Mouse (Mus musculus): ENCODE data around the gene Hmcn2. TPM values are rescaled to one million over a fixed set of nuclear protein-coding genes. Genes with fewer than 3 reads are reported as not detected.

The Hmcn2 gene
- polyA plus RNA-seq, 1 experiment from 2014 or later: 4.7 TPM

DNA sequence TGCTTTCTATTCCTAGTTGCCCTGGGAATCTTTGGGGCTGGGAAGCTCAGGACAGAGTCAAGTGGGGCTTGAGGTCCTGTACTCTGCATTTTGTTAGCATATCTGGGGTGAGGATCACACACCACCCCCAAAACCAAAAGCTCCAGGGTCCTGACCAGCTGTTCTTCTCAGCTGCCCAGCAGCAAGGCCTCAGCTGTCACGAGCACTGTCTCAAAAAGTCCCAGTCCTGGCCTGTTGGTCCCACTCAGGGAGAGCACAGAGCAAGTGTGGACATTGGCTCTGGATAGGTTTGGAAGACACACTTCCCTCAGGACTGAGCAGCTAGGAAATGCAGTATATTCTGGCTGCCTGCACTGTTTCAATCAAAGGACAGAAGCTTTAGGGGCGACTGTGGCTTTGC lies 176.3 kb downstream of the Hmcn2 start:
- WGBS: 75% methylated on average over 2 of the region's 2 CpGs
- H3K4me3 ChIP-seq (ENCODE audit: low read length): no peak overlapping the region
- H3K4me2 ChIP-seq (ENCODE audit: low read depth, low read length): no peak overlapping the region
- no peak for ATAC-seq
- no peaks in the 10 kb centered on the region for H3K27me3 ChIP-seq (replicated peaks; ENCODE audit: control insufficient read depth, insufficient read depth, low read length)
- H3K9me3 ChIP-seq (ENCODE audit: control insufficient read depth, low read length): no peaks in the 10 kb centered on the region
- no peaks in the 10 kb centered on the region; the same call in 1 of the 2 replicates for H3K36me3 ChIP-seq (ENCODE audit: control insufficient read depth, insufficient read depth, low read length)
- H3K27ac ChIP-seq (ENCODE audit: low read length): no peak overlapping the region
- H3K9ac ChIP-seq (ENCODE audit: low read depth, low read length): no peak overlapping the region
- no peaks in the 10 kb centered on the region for H3K4me1 ChIP-seq (ENCODE audit: control insufficient read depth, insufficient read depth, low read length)

DNA sequence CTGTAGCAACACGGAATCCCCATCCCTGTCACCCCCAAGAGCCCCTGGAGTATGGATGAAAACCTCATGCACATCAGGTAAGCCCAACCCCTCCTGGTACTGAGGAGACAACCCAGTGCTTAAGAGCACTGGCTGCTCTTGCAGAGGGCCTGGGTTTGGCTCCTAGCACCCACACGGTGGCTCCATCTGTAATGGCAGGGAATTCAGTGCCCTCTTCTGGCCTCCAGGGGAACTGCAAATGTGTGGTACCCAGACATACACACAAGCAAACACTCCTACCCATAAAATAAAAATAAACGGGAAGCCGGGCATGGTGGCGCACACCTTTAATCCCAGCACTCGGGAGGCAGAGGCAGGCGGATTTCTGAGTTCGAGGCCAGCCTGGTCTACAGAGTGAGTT lies 178.1 kb downstream of the Hmcn2 start:
- Histone ChIP-seq H3K4me3 (ENCODE audit: low read length) (no peak overlapping the region), H3K4me1 (ENCODE audit: control insufficient read depth, insufficient read depth, low read length) (no peaks in the 10 kb centered on the region), H3K36me3 (ENCODE audit: control insufficient read depth, insufficient read depth, low read length) (no peaks in the 10 kb centered on the region; the same call in 1 of the 2 replicates), H3K4me2 (ENCODE audit: low read depth, low read length) (no peak overlapping the region), H3K27ac (ENCODE audit: low read length) (no peak overlapping the region), H3K9me3 (ENCODE audit: control insufficient read depth, low read length) (no peaks in the 10 kb centered on the region), H3K27me3 (replicated peaks; ENCODE audit: control insufficient read depth, insufficient read depth, low read length) (no peaks in the 10 kb centered on the region), H3K9ac (ENCODE audit: low read depth, low read length) (no peak overlapping the region)
- WGBS: 96% methylated on average over 8 of the region's 8 CpGs
- no peak for ATAC-seq

GRCm38 (mm10) chr2:31493243-31493642 lies 179.0 kb downstream of the Hmcn2 start:
- Histone ChIP-seq H3K4me1 (ENCODE audit: control insufficient read depth, insufficient read depth, low read length) (no peaks in the 10 kb centered on the region), H3K9ac (ENCODE audit: low read depth, low read length) (no peak overlapping the region), H3K27me3 (replicated peaks; ENCODE audit: control insufficient read depth, insufficient read depth, low read length) (no peaks in the 10 kb centered on the region), H3K36me3 (ENCODE audit: control insufficient read depth, insufficient read depth, low read length) (no peaks in the 10 kb centered on the region), H3K27ac (ENCODE audit: low read length) (no peak overlapping the region), H3K4me3 (ENCODE audit: low read length) (no peak overlapping the region), H3K9me3 (ENCODE audit: control insufficient read depth, low read length) (no peaks in the 10 kb centered on the region), H3K4me2 (ENCODE audit: low read depth, low read length) (no peak overlapping the region)
- WGBS: 79% methylated on average over 11 of the region's 11 CpGs
- no peak for ATAC-seq

- Histone ChIP-seq H3K27me3 (replicated peaks; ENCODE audit: control insufficient read depth, insufficient read depth, low read length) (no peaks in the 10 kb centered on the region), H3K4me3 (ENCODE audit: low read length) (no peak overlapping the region), H3K9me3 (ENCODE audit: control insufficient read depth, low read length) (no peaks in the 10 kb centered on the region), H3K36me3 (ENCODE audit: control insufficient read depth, insufficient read depth, low read length) (no peaks in the 10 kb centered on the region), H3K27ac (ENCODE audit: low read length) (no peak overlapping the region), H3K4me1 (ENCODE audit: control insufficient read depth, insufficient read depth, low read length) (no peaks in the 10 kb centered on the region), H3K4me2 (ENCODE audit: low read depth, low read length) (no peak overlapping the region), H3K9ac (ENCODE audit: low read depth, low read length) (no peak overlapping the region)
- ATAC-seq: no peak
- WGBS: 86% methylated on average over 5 of the region's 5 CpGs
Measured at GRCm38 (mm10) chr2:31494315-31494714, 180.1 kb downstream of the Hmcn2 start.

DNA sequence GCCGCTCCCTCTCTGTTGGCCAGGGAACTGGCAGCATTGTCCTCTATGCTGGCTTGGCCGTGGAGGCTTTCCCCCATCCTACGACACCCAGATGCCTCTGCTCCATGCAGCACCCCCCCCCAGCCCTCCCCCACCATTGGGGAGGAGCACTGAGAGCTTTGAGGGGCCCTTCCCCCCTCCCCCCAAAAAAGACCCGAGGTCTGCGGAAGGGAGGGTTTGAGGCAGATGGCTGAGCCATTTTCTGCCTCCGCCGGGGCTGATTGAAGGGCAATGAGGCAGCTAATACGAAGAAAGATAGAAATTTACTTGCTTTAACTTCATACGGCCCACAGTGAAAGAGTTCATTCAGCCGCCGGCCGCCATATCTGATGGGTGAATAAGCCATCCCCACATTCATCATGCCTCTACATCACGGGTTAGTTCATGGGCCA lies 180.8 kb downstream of the Hmcn2 start:
- Histone ChIP-seq H3K36me3 (ENCODE audit: control insufficient read depth, insufficient read depth, low read length) (no peaks in the 10 kb centered on the region), H3K27ac (ENCODE audit: low read length) (no peak overlapping the region), H3K4me2 (ENCODE audit: low read depth, low read length) (no peak overlapping the region), H3K27me3 (replicated peaks; ENCODE audit: control insufficient read depth, insufficient read depth, low read length) (no peaks in the 10 kb centered on the region), H3K9ac (ENCODE audit: low read depth, low read length) (no peak overlapping the region), H3K4me3 (ENCODE audit: low read length) (no peak overlapping the region), H3K4me1 (ENCODE audit: control insufficient read depth, insufficient read depth, low read length) (no peaks in the 10 kb centered on the region), H3K9me3 (ENCODE audit: control insufficient read depth, low read length) (no peaks in the 10 kb centered on the region)
- no peak for ATAC-seq
- 76% methylated on average over 13 of the region's 13 CpGs for WGBS

DNA sequence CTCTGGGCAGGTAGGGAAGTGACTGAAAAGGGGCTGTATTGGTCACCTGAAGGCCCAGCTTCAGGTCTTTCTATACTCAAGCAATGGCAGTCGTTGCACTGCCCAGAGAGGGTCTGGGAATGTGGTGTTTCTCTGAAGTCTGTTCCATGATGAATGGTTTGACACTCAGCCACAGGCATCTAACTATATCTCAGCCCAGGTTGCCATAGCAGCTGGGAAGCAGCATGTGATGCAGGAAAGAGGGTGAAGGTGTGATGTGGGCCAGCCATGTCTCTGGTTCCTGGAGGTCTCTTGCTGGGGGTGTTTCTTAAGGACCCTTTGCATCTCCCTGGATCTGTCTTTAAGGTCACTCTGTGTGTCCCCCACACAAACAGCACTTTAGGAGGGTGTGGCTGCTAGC lies 181.9 kb downstream of the Hmcn2 start:
- Histone ChIP-seq H3K4me1 (ENCODE audit: control insufficient read depth, insufficient read depth, low read length) (no peaks in the 10 kb centered on the region), H3K4me3 (ENCODE audit: low read length) (no peak overlapping the region), H3K27me3 (replicated peaks; ENCODE audit: control insufficient read depth, insufficient read depth, low read length) (no peaks in the 10 kb centered on the region), H3K9ac (ENCODE audit: low read depth, low read length) (no peak overlapping the region), H3K36me3 (ENCODE audit: control insufficient read depth, insufficient read depth, low read length) (no peaks in the 10 kb centered on the region), H3K4me2 (ENCODE audit: low read depth, low read length) (no peak overlapping the region), H3K27ac (ENCODE audit: low read length) (no peak overlapping the region), H3K9me3 (ENCODE audit: control insufficient read depth, low read length) (no peaks in the 10 kb centered on the region)
- ATAC-seq: no peak
- WGBS: 22% methylated on average over 1 of the region's 1 CpGs

DNA sequence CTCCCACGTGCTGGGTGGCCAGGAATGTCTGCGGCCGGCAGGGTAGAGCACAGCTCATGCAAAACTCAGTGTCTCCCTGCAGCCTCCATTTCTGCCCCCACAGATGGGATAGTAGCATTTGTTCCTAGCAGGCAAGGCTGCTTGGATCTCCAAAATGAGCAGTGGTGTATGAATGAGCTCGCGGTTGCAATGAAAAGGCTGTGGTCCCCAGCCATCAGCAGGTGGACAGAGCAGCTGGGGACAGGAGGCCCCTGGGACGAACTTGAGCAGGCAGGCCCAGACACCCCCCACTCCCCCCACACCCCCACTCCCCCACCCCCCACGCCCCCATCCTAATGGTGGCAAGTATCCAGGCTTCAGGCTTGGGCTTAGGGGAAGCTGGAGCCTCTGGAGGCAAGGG lies 182.9 kb downstream of the Hmcn2 start:
- no peak for ATAC-seq
- H3K4me1 ChIP-seq (ENCODE audit: control insufficient read depth, insufficient read depth, low read length): no peaks in the 10 kb centered on the region
- H3K27ac ChIP-seq (ENCODE audit: low read length): no peak overlapping the region
- no peaks in the 10 kb centered on the region for H3K36me3 ChIP-seq (ENCODE audit: control insufficient read depth, insufficient read depth, low read length)
- H3K9ac ChIP-seq (ENCODE audit: low read depth, low read length): no peak overlapping the region
- H3K4me2 ChIP-seq (ENCODE audit: low read depth, low read length): no peak overlapping the region
- H3K4me3 ChIP-seq (ENCODE audit: low read length): no peak overlapping the region
- no peaks in the 10 kb centered on the region for H3K9me3 ChIP-seq (ENCODE audit: control insufficient read depth, low read length)
- 74% methylated on average over 7 of the region's 7 CpGs for WGBS
- H3K27me3 ChIP-seq (replicated peaks; ENCODE audit: control insufficient read depth, insufficient read depth, low read length): no peaks in the 10 kb centered on the region

DNA sequence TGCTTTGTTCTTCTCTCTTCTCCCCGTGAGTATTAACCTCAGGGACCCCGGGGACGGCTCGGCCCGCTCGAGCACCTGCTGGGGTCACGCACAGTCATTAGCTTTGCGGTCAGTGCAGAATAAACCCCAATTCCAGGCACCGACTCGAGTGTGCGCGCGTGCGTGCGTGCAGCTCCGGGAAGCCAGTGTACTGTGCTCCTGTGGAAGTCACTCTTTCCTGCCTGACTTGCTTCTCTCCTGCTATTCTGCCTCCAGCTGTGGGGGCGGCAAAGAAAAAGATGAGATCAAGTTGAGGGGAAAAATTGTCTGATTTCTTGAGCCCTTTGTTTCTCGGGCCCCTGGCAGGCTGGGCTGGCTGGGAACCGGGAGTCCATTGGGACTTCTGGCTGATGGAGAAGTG lies 183.4 kb downstream of the Hmcn2 start:
- H3K4me3 ChIP-seq (ENCODE audit: low read length): no peak overlapping the region
- no peaks in the 10 kb centered on the region for H3K4me1 ChIP-seq (ENCODE audit: control insufficient read depth, insufficient read depth, low read length)
- WGBS: 81% methylated on average over 19 of the region's 19 CpGs

DNA sequence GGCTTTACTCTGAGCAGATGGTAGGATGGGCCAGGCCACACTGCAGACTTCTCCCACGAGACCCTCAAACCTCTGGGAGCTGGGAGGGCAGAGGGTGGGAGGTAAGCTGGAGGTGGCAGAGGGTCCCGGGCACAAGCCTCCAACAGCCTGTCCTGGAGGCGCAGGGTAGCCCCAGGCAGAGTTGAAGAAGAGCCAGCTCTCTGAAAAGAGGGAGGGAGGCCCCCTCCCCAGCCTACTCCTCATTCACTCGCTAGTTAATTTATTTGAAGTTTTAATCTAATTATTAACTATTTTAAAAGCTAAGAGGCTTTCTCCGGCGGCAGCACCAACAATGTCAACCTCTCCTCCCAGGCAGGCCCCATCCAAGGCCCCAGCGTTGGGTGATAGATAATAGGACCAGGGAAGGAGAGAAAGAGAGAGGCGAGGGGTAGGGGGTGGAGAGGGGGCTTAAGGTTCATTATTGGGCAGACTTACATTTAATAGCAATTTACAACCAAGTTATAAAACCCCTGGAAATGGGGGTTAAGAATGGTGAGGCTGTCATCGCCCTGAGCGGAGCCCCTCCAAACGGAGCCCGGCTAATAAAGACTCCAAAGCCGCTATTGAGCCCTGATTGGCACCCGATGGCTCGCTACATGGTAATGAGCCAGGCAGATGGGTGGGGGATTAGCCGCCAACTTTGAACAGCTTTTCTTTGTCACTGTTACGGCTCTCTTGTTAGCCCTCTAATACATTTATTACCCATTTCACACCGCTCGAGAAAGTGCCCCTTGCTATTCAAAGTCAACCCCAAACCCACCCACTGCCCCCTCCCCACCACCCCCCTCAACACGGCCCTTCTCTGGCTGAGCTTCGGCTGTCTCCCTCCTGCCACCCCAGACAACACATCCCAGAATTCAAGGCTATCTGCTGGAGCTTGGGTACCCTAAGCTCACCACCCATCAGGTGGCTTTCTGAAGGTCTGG lies 185.4 kb downstream of the Hmcn2 start:
- H3K4me2 ChIP-seq (ENCODE audit: low read depth, low read length): no peak overlapping the region
- H3K9ac ChIP-seq (ENCODE audit: low read depth, low read length): no peak overlapping the region
- H3K9me3 ChIP-seq (ENCODE audit: control insufficient read depth, low read length): no peaks in the 10 kb centered on the region
- 52% methylated on average over 21 of the region's 21 CpGs for WGBS
- H3K27ac ChIP-seq (ENCODE audit: low read length): no peak overlapping the region
- H3K36me3 ChIP-seq (ENCODE audit: control insufficient read depth, insufficient read depth, low read length): no peaks in the 10 kb centered on the region
- H3K4me1 ChIP-seq (ENCODE audit: control insufficient read depth, insufficient read depth, low read length): no peaks in the 10 kb centered on the region
- H3K27me3 ChIP-seq (replicated peaks; ENCODE audit: control insufficient read depth, insufficient read depth, low read length): no peaks in the 10 kb centered on the region
- H3K4me3 ChIP-seq (ENCODE audit: low read length): no peak overlapping the region
- ATAC-seq: no peak

More for the DNA sequence above, 183.4 kb downstream of the Hmcn2 start:
- no peak for ATAC-seq
- no peak overlapping the region for H3K27ac ChIP-seq (ENCODE audit: low read length)
- no peak overlapping the region for H3K4me2 ChIP-seq (ENCODE audit: low read depth, low read length)
- H3K36me3 ChIP-seq (ENCODE audit: control insufficient read depth, insufficient read depth, low read length): no peaks in the 10 kb centered on the region
- H3K27me3 ChIP-seq (replicated peaks; ENCODE audit: control insufficient read depth, insufficient read depth, low read length): no peaks in the 10 kb centered on the region
- no peak overlapping the region for H3K9ac ChIP-seq (ENCODE audit: low read depth, low read length)
- no peaks in the 10 kb centered on the region for H3K9me3 ChIP-seq (ENCODE audit: control insufficient read depth, low read length)
